Mouse (Mus musculus): ENCODE results near the gene Thap12. TPM values are rescaled to one million over a fixed set of nuclear protein-coding genes. Genes with fewer than 3 reads are reported as not detected.
A peak's percentile ranks its signal among the peaks of the same experiment; 100 is the strongest.

The Thap12 gene
- 53.6 and 59.9 TPM in 2 replicates for polyA plus RNA-seq (2014; fragmentation: Nextera tagmentation; extraction: Ambion mirVana)

DNA sequence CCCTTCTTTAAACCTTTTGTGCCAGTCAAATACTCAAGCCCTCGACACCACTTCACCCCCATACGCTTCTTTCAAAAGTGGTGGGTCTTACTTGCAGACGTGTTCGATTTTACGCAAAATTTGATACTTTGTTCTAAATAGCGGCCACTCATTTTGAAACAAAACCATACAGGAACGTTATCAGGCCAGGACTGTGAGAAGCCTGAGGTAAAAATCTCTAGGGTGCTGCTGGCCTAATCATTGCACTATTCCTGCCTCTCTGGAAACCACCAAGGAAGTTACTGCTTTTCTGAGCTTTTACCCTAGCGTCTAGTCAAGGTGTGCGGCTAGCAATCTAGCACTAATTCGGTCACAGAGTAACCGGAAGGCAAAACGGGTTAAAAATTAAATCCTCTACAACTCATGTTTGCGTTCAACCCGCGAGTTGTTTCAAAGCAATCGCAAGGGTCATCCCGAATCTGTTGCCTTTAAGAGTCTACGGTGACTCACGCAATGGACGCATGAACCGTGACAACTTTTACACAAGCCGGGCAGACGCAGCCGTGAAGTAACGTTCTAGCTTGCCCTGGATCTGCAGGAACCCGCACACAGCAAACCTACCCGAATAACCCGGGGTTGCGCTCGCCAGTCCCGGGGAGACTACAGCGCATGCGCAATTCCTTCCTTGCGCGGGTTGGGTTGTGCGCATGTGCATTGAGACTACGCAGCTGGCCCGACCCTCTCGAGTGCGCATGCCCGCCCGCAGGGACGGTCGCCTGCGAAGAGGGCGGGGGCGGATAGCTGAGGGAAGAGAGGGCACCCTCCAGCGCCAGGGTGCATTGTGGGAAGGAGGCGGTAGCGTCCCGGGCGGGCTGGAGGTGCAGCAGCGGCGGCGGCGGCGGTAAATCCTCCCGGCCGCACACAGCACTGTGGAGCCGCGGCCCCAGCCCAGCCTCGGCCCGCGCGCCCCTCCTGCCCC, at the start of gene Thap12:
Thap12 (plus strand) TSS at position 821 of the 958 bp plus-strand sequence.
- 3% methylated on average over 58 of the region's 65 CpGs for WGBS
- ATAC-seq (ENCODE audit: low FRiP score) (peak; percentile 99), DNase-seq (ENCODE audit: low spot score) (peak; percentile 99)
- Histone ChIP-seq H3K4me1 (replicated peaks; ENCODE audit: control insufficient read depth, insufficient read depth, low read length) (peaks cover 31% of the 10 kb centered on the region), H3K27ac (peak within 1 kb of the TSS; percentile 84), H3K9ac (peak within 1 kb of the TSS; percentile 95), H3K9me3 (ENCODE audit: control insufficient read depth, low read length) (no peaks in the 10 kb centered on the region), H3K4me2 (replicated peaks) (peak within 1 kb of the TSS; percentile 84), H3K27me3 (ENCODE audit: control insufficient read depth, insufficient read depth, low read length) (no peaks in the 10 kb centered on the region), H3K4me3 (replicated peaks; ENCODE audit: low read length) (peak within 1 kb of the TSS; percentile 98), H3K36me3 (replicated peaks; ENCODE audit: control insufficient read depth, insufficient read depth) (no peaks in the 10 kb centered on the region)

DNA sequence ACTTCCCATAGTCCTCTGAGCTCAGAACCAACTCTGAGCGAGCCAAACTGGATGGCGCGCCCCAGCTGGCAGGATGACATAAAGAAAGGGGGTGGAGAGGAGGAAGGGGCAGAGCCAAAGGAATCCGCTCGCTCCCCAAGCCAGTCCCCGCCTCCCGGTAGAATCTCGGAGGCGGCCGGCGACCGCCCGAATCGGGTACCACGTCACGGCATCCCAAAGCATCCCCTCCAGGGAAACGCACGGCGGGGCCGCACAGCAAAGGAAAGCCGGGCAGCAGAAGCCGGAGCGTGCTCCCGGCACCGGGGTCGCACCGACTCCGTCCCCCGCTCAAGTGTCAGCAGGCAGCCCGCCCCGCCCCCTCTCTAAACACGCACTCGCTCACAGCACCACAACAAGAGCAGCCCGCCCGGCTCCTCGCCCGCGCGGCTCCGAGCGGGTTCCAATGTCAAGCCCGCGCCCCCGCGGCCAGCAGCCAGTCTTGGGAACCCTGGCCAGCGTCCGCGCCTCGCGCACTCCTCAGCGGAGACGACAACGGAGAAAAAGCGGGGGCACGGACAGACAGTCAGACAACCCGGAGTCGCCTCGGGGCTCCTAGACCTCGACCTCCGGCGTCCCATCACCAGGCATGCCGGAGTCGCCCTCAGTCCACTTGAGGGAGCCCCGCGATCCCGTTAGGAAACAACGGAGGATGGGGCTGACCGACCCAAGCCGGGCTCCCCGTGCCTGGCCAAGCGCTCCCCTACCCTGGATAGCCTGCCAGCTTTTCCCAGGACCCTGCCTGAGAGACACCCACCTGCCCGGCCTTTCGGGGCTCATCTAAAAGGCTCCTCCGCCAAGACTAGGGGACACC, 47.0 kb upstream of the Thap12 start:
- Histone ChIP-seq H3K9ac (peak overlapping the region; percentile 89), H3K27me3 (ENCODE audit: control insufficient read depth, insufficient read depth, low read length) (no peaks in the 10 kb centered on the region), H3K9me3 (ENCODE audit: control insufficient read depth, low read length) (no peaks in the 10 kb centered on the region), H3K36me3 (replicated peaks; ENCODE audit: control insufficient read depth, insufficient read depth) (peaks cover 36% of the 10 kb centered on the region), H3K4me3 (replicated peaks; ENCODE audit: low read length) (peak overlapping the region; percentile 82), H3K27ac (peak overlapping the region; percentile 93), H3K4me1 (replicated peaks; ENCODE audit: control insufficient read depth, insufficient read depth, low read length) (peaks cover 30% of the 10 kb centered on the region), H3K4me2 (replicated peaks) (peak overlapping the region; percentile 59)
- ATAC-seq (ENCODE audit: low FRiP score) (peak; percentile 80), DNase-seq (ENCODE audit: low spot score) (peak; percentile 74)
- under 1% methylated on average over 72 of the region's 74 CpGs for WGBS

DNA sequence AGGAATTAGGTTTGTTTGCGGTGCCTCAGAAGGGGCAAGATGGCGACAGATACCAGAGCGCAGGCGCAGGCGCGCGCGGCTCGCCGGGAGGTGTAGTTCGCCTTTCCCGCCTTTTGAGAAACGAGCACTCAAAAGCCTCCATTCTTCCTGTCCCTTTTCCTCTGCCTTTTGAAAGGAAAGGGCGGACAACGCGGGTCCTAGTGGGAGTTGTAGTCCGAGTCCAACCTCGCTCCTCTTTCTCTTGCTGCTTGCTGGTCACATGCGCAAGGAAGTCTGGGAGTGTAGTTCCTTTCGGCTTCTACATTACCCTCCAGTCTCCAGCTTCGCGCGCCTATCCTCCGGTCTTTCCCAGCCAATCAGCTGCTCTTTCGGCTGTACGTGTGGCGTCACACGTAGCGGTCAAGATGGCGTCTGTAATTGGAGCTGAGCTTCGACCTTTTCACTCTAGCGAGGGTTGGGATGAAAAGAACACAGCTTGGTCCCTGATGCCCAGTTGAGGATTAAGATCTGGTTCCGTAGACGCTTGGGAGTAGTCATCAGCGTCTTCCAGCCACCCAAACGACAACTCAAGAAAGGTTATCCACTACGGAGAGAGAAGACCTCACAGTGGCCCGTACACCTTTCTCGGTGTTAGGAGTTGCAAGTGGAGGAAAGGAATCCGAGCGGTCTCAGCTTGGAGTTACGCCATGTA, 46.2 kb upstream of the Thap12 start, which contains the start of gene Emsy:
Emsy (minus strand) TSS at position 253 of the 691 bp plus-strand sequence.
- WGBS = under 1% methylated on average over 42 of the region's 42 CpGs
- Histone ChIP-seq H3K9ac (peak within 1 kb of the TSS; percentile 89), H3K4me1 (replicated peaks; ENCODE audit: control insufficient read depth, insufficient read depth, low read length) (peaks cover 30% of the 10 kb centered on the region), H3K4me2 (replicated peaks) (peak within 1 kb of the TSS; percentile 70), H3K9me3 (ENCODE audit: control insufficient read depth, low read length) (no peaks in the 10 kb centered on the region), H3K27me3 (ENCODE audit: control insufficient read depth, insufficient read depth, low read length) (no peaks in the 10 kb centered on the region), H3K36me3 (replicated peaks; ENCODE audit: control insufficient read depth, insufficient read depth) (peaks cover 32% of the 10 kb centered on the region), H3K27ac (peak within 1 kb of the TSS; percentile 95), H3K4me3 (replicated peaks; ENCODE audit: low read length) (peak within 1 kb of the TSS; percentile 82)
- ATAC-seq (ENCODE audit: low FRiP score) = peak; percentile 96
- DNase-seq (ENCODE audit: low spot score) = peak; percentile 93

DNA sequence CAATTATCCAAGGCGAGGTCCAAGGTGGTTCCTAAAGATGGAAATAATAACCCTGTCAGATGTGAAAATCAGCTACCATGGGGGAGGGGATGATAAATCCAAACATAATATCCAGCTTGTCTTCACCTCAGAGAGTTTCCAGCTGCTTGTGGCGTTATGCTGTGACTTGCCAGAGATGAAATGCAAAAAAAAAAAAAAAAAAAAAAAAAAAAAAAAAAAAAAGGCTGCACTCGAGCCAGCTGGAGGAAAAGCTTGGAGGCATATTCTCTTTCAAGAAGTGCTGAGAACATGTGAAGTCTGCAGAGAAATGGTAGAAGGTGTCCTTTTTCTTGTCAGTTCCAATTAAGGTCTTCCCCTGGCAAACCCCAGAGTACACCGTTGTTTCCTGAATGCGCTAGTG, 37.7 kb upstream of the Thap12 start:
- H3K4me3 ChIP-seq (replicated peaks; ENCODE audit: low read length) = no peak overlapping the region
- H3K27ac ChIP-seq = no peak overlapping the region
- no peaks in the 10 kb centered on the region for H3K27me3 ChIP-seq (ENCODE audit: control insufficient read depth, insufficient read depth, low read length)
- no peaks in the 10 kb centered on the region for H3K9me3 ChIP-seq (ENCODE audit: control insufficient read depth, low read length)
- 0 out of 2 replicates have a peak, but pooled peaks cover 4% of the 10 kb centered on the region for H3K36me3 ChIP-seq (replicated peaks; ENCODE audit: control insufficient read depth, insufficient read depth)
- DNase-seq (ENCODE audit: low spot score) (no peak), ATAC-seq (ENCODE audit: low FRiP score) (no peak)
- H3K4me1 ChIP-seq (replicated peaks; ENCODE audit: control insufficient read depth, insufficient read depth, low read length) = no peaks in the 10 kb centered on the region
- 64% methylated on average over 5 of the region's 5 CpGs for WGBS
- H3K4me2 ChIP-seq (replicated peaks) = no peak overlapping the region
- no peak overlapping the region for H3K9ac ChIP-seq

DNA sequence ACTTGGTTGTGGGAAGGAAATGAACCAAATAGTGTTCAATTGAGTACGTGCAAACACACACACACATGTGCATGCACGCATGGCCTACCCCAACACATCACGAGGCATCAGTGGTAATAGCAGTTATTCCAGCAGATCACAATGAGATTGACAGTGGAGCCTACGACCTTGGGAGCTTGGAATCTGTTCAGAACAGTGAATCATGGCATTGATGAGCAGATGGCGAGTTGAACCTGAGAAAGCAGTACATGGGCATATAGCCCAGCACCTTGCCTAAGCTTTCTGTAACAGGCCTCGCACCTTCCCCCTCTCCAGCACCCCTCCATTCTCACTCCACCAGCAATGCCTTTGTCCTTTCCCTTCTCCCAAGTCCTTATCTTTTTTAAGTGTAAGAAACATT, 37.2 kb upstream of the Thap12 start:
- Histone ChIP-seq H3K27me3 (ENCODE audit: control insufficient read depth, insufficient read depth, low read length) (no peaks in the 10 kb centered on the region), H3K9ac (no peak overlapping the region), H3K4me1 (replicated peaks; ENCODE audit: control insufficient read depth, insufficient read depth, low read length) (no peaks in the 10 kb centered on the region), H3K4me3 (replicated peaks; ENCODE audit: low read length) (no peak overlapping the region), H3K36me3 (replicated peaks; ENCODE audit: control insufficient read depth, insufficient read depth) (0 out of 2 replicates have a peak, but pooled peaks cover 4% of the 10 kb centered on the region), H3K27ac (no peak overlapping the region), H3K9me3 (ENCODE audit: control insufficient read depth, low read length) (no peaks in the 10 kb centered on the region), H3K4me2 (replicated peaks) (no peak overlapping the region)
- WGBS = 84% methylated on average over 6 of the region's 6 CpGs
- DNase-seq (ENCODE audit: low spot score) = no peak
- no peak for ATAC-seq (ENCODE audit: low FRiP score)

DNA sequence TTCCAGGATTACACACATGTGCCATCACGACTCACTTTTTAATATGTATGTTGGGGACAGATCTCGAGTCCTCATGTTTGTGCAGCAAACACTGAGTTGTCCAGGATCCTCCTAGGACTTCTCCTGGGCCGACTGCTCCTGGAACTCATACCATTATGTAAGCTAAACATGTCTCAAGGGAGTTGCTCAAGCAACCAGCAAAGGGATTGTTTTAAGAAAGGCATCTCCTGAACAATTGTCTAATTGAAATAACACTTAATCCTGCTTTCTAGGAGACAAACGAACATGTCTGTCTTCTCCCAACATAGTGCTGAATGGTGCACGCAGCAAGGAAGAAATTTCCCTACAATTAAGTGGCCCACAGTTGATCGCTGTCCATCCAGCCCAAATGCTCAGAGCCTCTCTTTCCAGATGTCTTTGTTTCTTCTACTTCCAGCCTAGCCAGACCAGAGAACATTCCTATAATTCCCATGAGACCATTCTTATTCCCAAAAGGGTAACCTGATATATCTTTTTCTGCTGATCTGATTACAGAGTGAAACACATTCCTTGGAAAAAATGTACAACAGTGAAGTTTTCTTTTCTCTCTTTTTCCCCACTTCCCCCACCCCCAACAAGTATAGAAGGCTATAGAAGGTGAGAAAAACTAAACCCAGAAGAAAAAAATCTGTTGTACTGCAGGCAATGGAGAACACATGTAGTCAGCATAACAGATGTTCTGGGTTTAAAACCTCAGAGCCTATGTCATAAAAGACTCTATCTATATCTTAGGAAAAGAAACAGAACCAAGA, 34.8 kb upstream of the Thap12 start:
- Histone ChIP-seq H3K36me3 (replicated peaks; ENCODE audit: control insufficient read depth, insufficient read depth) (no peaks in the 10 kb centered on the region), H3K4me2 (replicated peaks) (no peak overlapping the region), H3K4me1 (replicated peaks; ENCODE audit: control insufficient read depth, insufficient read depth, low read length) (no peaks in the 10 kb centered on the region), H3K9ac (no peak overlapping the region), H3K9me3 (ENCODE audit: control insufficient read depth, low read length) (no peaks in the 10 kb centered on the region), H3K27me3 (ENCODE audit: control insufficient read depth, insufficient read depth, low read length) (no peaks in the 10 kb centered on the region), H3K4me3 (replicated peaks; ENCODE audit: low read length) (no peak overlapping the region), H3K27ac (no peak overlapping the region)
- WGBS = 71% methylated on average over 6 of the region's 6 CpGs
- no peak for ATAC-seq (ENCODE audit: low FRiP score)
- DNase-seq (ENCODE audit: low spot score) = no peak

DNA sequence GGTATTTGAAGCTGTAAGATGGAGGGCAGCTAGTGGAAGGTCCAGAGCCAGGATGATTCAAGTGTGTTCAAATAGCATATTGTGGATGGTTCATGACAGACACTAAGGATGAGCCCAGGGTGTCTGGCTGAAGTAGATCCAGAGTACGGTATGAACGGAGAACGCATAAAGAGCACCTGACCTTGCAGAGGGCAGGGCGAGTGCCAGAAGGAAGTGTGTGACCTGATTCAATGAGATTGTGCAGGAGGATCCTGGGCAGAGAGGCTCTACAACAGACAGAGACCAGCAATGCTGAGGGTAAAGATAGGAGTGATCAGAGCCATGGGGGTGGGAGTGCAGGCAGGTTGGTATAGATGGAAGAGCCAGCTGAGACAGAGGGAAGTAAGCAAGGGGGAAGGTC, 32.1 kb upstream of the Thap12 start:
- no peak for ATAC-seq (ENCODE audit: low FRiP score)
- 96% methylated on average over 4 of the region's 4 CpGs for WGBS
- Histone ChIP-seq H3K4me2 (replicated peaks) (no peak overlapping the region), H3K27me3 (ENCODE audit: control insufficient read depth, insufficient read depth, low read length) (no peaks in the 10 kb centered on the region), H3K9ac (no peak overlapping the region), H3K36me3 (replicated peaks; ENCODE audit: control insufficient read depth, insufficient read depth) (no peaks in the 10 kb centered on the region), H3K4me3 (replicated peaks; ENCODE audit: low read length) (no peak overlapping the region), H3K4me1 (replicated peaks; ENCODE audit: control insufficient read depth, insufficient read depth, low read length) (no peaks in the 10 kb centered on the region), H3K9me3 (ENCODE audit: control insufficient read depth, low read length) (no peaks in the 10 kb centered on the region), H3K27ac (no peak overlapping the region)
- no peak for DNase-seq (ENCODE audit: low spot score)

DNA sequence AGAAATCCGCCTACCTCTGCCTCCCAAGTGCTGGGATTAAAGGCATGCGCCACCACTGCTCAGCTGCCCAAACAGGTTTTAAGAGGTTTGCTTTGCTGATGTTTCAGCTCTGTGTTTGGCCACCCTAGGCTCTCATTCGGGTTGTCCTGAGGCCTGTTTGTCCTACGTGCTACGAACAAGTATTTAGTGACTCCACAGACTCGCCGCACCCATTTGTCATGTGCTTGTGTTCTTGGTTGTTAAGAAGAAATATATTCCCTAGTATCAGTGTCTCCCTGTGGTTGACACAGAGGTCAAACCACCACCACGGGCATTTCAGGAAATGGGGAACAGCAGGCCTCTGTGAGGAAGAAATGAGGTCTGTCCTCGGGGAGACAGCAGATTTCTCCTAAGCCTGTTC, 31.5 kb upstream of the Thap12 start:
- ATAC-seq (ENCODE audit: low FRiP score) (no peak), DNase-seq (ENCODE audit: low spot score) (no peak)
- no peaks in the 10 kb centered on the region for H3K36me3 ChIP-seq (replicated peaks; ENCODE audit: control insufficient read depth, insufficient read depth)
- no peak overlapping the region for H3K27ac ChIP-seq
- no peaks in the 10 kb centered on the region for H3K9me3 ChIP-seq (ENCODE audit: control insufficient read depth, low read length)
- H3K4me3 ChIP-seq (replicated peaks; ENCODE audit: low read length) = no peak overlapping the region
- no peak overlapping the region for H3K9ac ChIP-seq
- no peaks in the 10 kb centered on the region for H3K4me1 ChIP-seq (replicated peaks; ENCODE audit: control insufficient read depth, insufficient read depth, low read length)
- H3K4me2 ChIP-seq (replicated peaks) = no peak overlapping the region
- 85% methylated on average over 9 of the region's 9 CpGs for WGBS
- no peaks in the 10 kb centered on the region for H3K27me3 ChIP-seq (ENCODE audit: control insufficient read depth, insufficient read depth, low read length)

Data from hindbrain, embryonic 14.5 days (tissue).